In genomic region chr16:35869126-35869525, GRCm38 (mm10) we compare ENCODE assay signal across 8 mouse cellular contexts. TPM values are rescaled to one million over a fixed set of nuclear protein-coding genes. Genes with fewer than 3 reads are reported as not detected.
DNase-seq lines count a peak whose midpoint lies in the region; ATAC-seq lines count a peak whose summit lies in the region.

No protein-coding gene starts in this region.

- DNase-seq in neural tube, embryonic 10.5 days (ENCODE audit: extremely low spot score, low spot score), result no peak
- DNase-seq in kidney, postnatal 4 days, result peak; percentile 22 to 40
- DNase-seq in right cerebral cortex, postnatal 36 days (ENCODE audit: low spot score in 2 of 2), result no peak
- DNase-seq in spleen, adult 18-20 months, result no peak

- H3K9me3 ChIP-seq in neural tube, embryonic 15.5 days (replicated peaks), result no peaks in the 10 kb centered on the region
- H3K9me3 ChIP-seq in heart, embryonic 12.5 days (replicated peaks), result no peaks in the 10 kb centered on the region
- H3K9me3 ChIP-seq in stomach, embryonic 15.5 days, result no peaks in the 10 kb centered on the region
- no peaks in the 10 kb centered on the region for H3K9me3 ChIP-seq in hindbrain, embryonic 13.5 days

- WGBS in neural tube, embryonic 15.5 days, result 41% methylated on average over 3 of the region's 3 CpGs
- WGBS in heart, embryonic 12.5 days, result 26% methylated on average over 3 of the region's 3 CpGs
- WGBS in stomach, embryonic 15.5 days, result 46% methylated on average over 3 of the region's 3 CpGs
- 27% methylated on average over 3 of the region's 3 CpGs for WGBS in hindbrain, embryonic 13.5 days

- no peaks in the 10 kb centered on the region for H3K36me3 ChIP-seq in neural tube, embryonic 15.5 days
- no peaks in the 10 kb centered on the region for H3K36me3 ChIP-seq in heart, embryonic 12.5 days
- H3K36me3 ChIP-seq in stomach, embryonic 15.5 days, result no peaks in the 10 kb centered on the region
- no peaks in the 10 kb centered on the region for H3K36me3 ChIP-seq in hindbrain, embryonic 13.5 days

- no peak for ATAC-seq in neural tube, embryonic 15.5 days (ENCODE audit: low FRiP score)
- ATAC-seq in heart, embryonic 12.5 days (ENCODE audit: insufficient number of reproducible peaks, low FRiP score), result no peak
- ATAC-seq in stomach, embryonic 15.5 days (ENCODE audit: insufficient read depth, low FRiP score, low read depth), result no peak
- no peak for ATAC-seq in hindbrain, embryonic 13.5 days (ENCODE audit: low FRiP score)

- peaks cover 14% of the 10 kb centered on the region for H3K4me1 ChIP-seq in neural tube, embryonic 15.5 days
- peaks cover 13% of the 10 kb centered on the region for H3K4me1 ChIP-seq in heart, embryonic 12.5 days (replicated peaks)
- 0 out of 2 replicates have a peak, but pooled peaks cover 4% of the 10 kb centered on the region for H3K4me1 ChIP-seq in stomach, embryonic 15.5 days
- peaks cover 13% of the 10 kb centered on the region for H3K4me1 ChIP-seq in hindbrain, embryonic 13.5 days (replicated peaks)

- H3K27me3 ChIP-seq in neural tube, embryonic 15.5 days (replicated peaks), result peaks cover 28% of the 10 kb centered on the region
- H3K27me3 ChIP-seq in heart, embryonic 12.5 days (replicated peaks), result peaks cover 17% of the 10 kb centered on the region
- H3K27me3 ChIP-seq in stomach, embryonic 15.5 days (replicated peaks), result no peaks in the 10 kb centered on the region
- peaks cover 40% of the 10 kb centered on the region for H3K27me3 ChIP-seq in hindbrain, embryonic 13.5 days

- 0 out of 2 replicates have a peak overlapping the region, but pooled peaks have one; percentile 5 for H3K4me2 ChIP-seq in neural tube, embryonic 15.5 days
- H3K4me2 ChIP-seq in heart, embryonic 12.5 days, result peak overlapping the region; percentile 42
- H3K4me2 ChIP-seq in stomach, embryonic 15.5 days, result peak overlapping the region; percentile 29
- no peak overlapping the region for H3K4me2 ChIP-seq in hindbrain, embryonic 13.5 days

- no peak overlapping the region for H3K4me3 ChIP-seq in neural tube, embryonic 15.5 days (replicated peaks)
- H3K4me3 ChIP-seq in heart, embryonic 12.5 days, result no peak overlapping the region
- 0 out of 2 replicates have a peak overlapping the region, but pooled peaks have one; percentile 2 for H3K4me3 ChIP-seq in stomach, embryonic 15.5 days (replicated peaks)
- no peak overlapping the region for H3K4me3 ChIP-seq in hindbrain, embryonic 13.5 days

- H3K9ac ChIP-seq in neural tube, embryonic 15.5 days (replicated peaks), result no peak overlapping the region
- no peak overlapping the region for H3K9ac ChIP-seq in heart, embryonic 12.5 days
- no peak overlapping the region for H3K9ac ChIP-seq in stomach, embryonic 15.5 days
- no peak overlapping the region for H3K9ac ChIP-seq in hindbrain, embryonic 13.5 days

- no peak overlapping the region for H3K27ac ChIP-seq in neural tube, embryonic 15.5 days (replicated peaks)
- no peak overlapping the region for H3K27ac ChIP-seq in heart, embryonic 12.5 days (ENCODE audit: poor library complexity, severe bottlenecking)
- H3K27ac ChIP-seq in stomach, embryonic 15.5 days, result no peak overlapping the region
- no peak overlapping the region for H3K27ac ChIP-seq in hindbrain, embryonic 13.5 days

RNA-seq across cellular contexts. Expression of gene Parp14, which starts 2.2 kb away (rescaled TPM):
- 0.65 and 2.0 TPM in 2 replicates for polyA plus RNA-seq in neural tube, embryonic 15.5 days (2015; fragmentation: Nextera tagmentation; extraction: Ambion mirVana)
- 0.60 and 0.72 TPM in 2 replicates for polyA plus RNA-seq in heart, embryonic 12.5 days (2016; fragmentation: Nextera tagmentation; extraction: Ambion mirVana)
- 1.8 and 2.3 TPM in 2 replicates for polyA plus RNA-seq in stomach, embryonic 15.5 days (2015; fragmentation: Nextera tagmentation; extraction: Ambion mirVana)
- polyA plus RNA-seq in hindbrain, embryonic 13.5 days (2015; fragmentation: Nextera tagmentation; extraction: Ambion mirVana), result 0.17 and 0.48 TPM in 2 replicates

Comparison
In these comparisons a context has a peak if more than half of its experiments do, and no peak if none do; other contexts are left out.
1. DNase-seq: peak in kidney, postnatal 4 days (2 of 2); none in neural tube, embryonic 10.5 days (single experiment), right cerebral cortex, postnatal 36 days (0 of 2) and spleen, adult 18-20 months (0 of 2).